Mouse (Mus musculus) erythroblast, embryonic 14.5 days (primary cell): ENCODE data around the gene Sun1.

Experiments
- GATA1 ChIP-seq: IDR thresholded peaks from 2 replicates; pipeline ENCODE4 v1.6.1; 2012; ENCODE audit warnings: low read length, inconsistent platforms, mixed read lengths
- TAL1 ChIP-seq: IDR thresholded peaks from 3 replicates; pipeline ENCODE4 v1.6.1; 2012; ENCODE audit warnings: low read length, inconsistent platforms, mixed read lengths

DNA sequence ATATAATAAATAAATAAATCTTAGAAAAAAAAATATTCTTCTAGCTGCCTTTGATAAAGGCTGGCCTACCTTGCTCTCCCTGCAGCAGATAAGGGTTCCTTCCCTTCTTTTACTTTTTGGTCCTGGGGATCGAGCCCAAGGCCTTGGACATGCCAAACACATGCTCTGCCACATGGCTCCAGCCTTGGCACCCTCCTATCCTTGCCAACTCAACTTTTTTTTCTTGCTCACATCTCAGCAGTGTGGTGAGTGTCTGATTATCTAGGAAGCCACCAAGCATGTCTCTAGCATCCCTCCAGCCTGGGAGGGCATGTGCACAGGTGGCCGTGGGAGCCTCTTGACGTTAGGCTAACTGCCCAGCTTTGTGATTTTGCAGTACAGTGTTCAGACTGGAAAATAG, 27.9 kb downstream of the Sun1 start:
- TF ChIP-seq TAL1 (no peak), GATA1 (no peak)
